8 mouse cellular contexts compared by ENCODE assay signal in genomic region chr7:63896968-63897468, GRCm38 (mm10). TPM values are rescaled to one million over a fixed set of nuclear protein-coding genes. Genes with fewer than 3 reads are reported as not detected.
DNase-seq lines count a peak whose midpoint lies in the region; ATAC-seq and TF ChIP-seq lines count a peak whose summit lies in the region.

No protein-coding gene starts in this region.

- DNase-seq in MEL-GATA-1-ER (ENCODE audit: extremely low read depth, low read depth) = peak; percentile 75
- DNase-seq in cerebellum, adult 9-10 months = peak; percentile 97
- peak; percentile 76 for DNase-seq in forelimb bud, embryonic 11.5 days (ENCODE audit: low read depth, low spot score)
- DNase-seq in heart, postnatal 4 days = peak; percentile 93
- peak; percentile 86 for DNase-seq in layer of hippocampus, adult 9-10 months (ENCODE audit: low spot score)
- peak; percentile 77 to 83 for DNase-seq in thymus, adult 18-20 months

- no peaks in the 10 kb centered on the region for H3K9me3 ChIP-seq in lung, embryonic 15.5 days

- H3K27ac ChIP-seq in lung, embryonic 15.5 days = peak overlapping the region; percentile 93
- peak overlapping the region; percentile 94 for H3K27ac ChIP-seq in olfactory bulb, adult 2 months (ENCODE audit: insufficient read depth, low read depth, low read length)

- peak; percentile 94 for ATAC-seq in lung, embryonic 15.5 days (ENCODE audit: borderline replicate concordance, extremely low read depth, low FRiP score, low TSS enrichment)

- peak overlapping the region; percentile 34 for H3K4me3 ChIP-seq in lung, embryonic 15.5 days
- H3K4me3 ChIP-seq in olfactory bulb, adult 2 months (ENCODE audit: insufficient read depth, low read depth, low read length) = peak overlapping the region; percentile 45

- no peaks in the 10 kb centered on the region for H3K36me3 ChIP-seq in lung, embryonic 15.5 days

- H3K27me3 ChIP-seq in lung, embryonic 15.5 days = no peaks in the 10 kb centered on the region

- TF ChIP-seq CTCF in olfactory bulb, adult 2 months (IDR thresholded peaks at IDR 0.05; ENCODE audit: insufficient read depth, low read depth, low read length) = no peak

- WGBS in lung, embryonic 15.5 days = under 1% methylated on average over 22 of the region's 22 CpGs
- 3% methylated on average over 22 of the region's 22 CpGs for WGBS in olfactory bulb, adult 2 months

- peak overlapping the region; percentile 65 for H3K4me2 ChIP-seq in lung, embryonic 15.5 days

- peak; percentile 27; the same call in 1 of the 2 replicates for TF ChIP-seq POLR2A in olfactory bulb, adult 2 months (IDR thresholded peaks at IDR 0.05; ENCODE audit: insufficient read depth, low read depth, low read length)

- peaks cover 27% of the 10 kb centered on the region for H3K4me1 ChIP-seq in lung, embryonic 15.5 days
- peaks cover 44% of the 10 kb centered on the region for H3K4me1 ChIP-seq in olfactory bulb, adult 2 months (ENCODE audit: control insufficient read depth, insufficient read depth, low read length)

- H3K9ac ChIP-seq in lung, embryonic 15.5 days = peak overlapping the region; percentile 44

RNA-seq across cellular contexts. Expression of gene E030018B13Rik, which starts 19.6 kb away (rescaled TPM):
- not detected for total RNA-seq in heart, postnatal 4 days (2021)
- 0.15 and 0.26 TPM in 2 replicates for polyA plus RNA-seq in lung, embryonic 15.5 days (2015; fragmentation: Nextera tagmentation; extraction: Ambion mirVana)
- polyA plus RNA-seq in olfactory bulb, adult 2 months (2012; ENCODE audit: insufficient read depth, insufficient read length, low replicate concordance, missing spikeins) = not detected in 2 replicates

RNA-seq across cellular contexts. Expression of gene Klf13, which starts 41.7 kb away (rescaled TPM):
- 10 to 100 TPM; 52.1 to 53.2 TPM for total RNA-seq in heart, postnatal 4 days (2021)
- polyA plus RNA-seq in lung, embryonic 15.5 days (2015; fragmentation: Nextera tagmentation; extraction: Ambion mirVana) = 34.4 and 35.1 TPM in 2 replicates
- 47.4 and 143 TPM in 2 replicates for polyA plus RNA-seq in olfactory bulb, adult 2 months (2012; ENCODE audit: insufficient read depth, insufficient read length, low replicate concordance, missing spikeins)

Comparison
In these comparisons a context has a peak if more than half of its experiments do, and no peak if none do; other contexts are left out.
1. Peak in every context shown above with its lines: DNase-seq, ATAC-seq, H3K4me3 ChIP-seq and H3K27ac ChIP-seq.